Mouse (Mus musculus) G1E (cell line): ENCODE measurements around the gene Gna15.

Experiments used
- CTCF ChIP-seq: IDR thresholded peaks from 2 replicates; pipeline ENCODE4 v1.5.1; 2012; ENCODE audit warnings: low read depth, low read length, inconsistent platforms, mixed read lengths
- GATA1 ChIP-seq: IDR thresholded peaks from 2 replicates; pipeline ENCODE4 v1.6.1; 2012; ENCODE audit warnings: borderline replicate concordance, low read length, inconsistent platforms, mixed read lengths
- GATA2 ChIP-seq: IDR thresholded peaks from 2 replicates; pipeline ENCODE4 v1.6.1; 2012; ENCODE audit warnings: low read depth, low read length, inconsistent platforms, borderline replicate concordance

DNA sequence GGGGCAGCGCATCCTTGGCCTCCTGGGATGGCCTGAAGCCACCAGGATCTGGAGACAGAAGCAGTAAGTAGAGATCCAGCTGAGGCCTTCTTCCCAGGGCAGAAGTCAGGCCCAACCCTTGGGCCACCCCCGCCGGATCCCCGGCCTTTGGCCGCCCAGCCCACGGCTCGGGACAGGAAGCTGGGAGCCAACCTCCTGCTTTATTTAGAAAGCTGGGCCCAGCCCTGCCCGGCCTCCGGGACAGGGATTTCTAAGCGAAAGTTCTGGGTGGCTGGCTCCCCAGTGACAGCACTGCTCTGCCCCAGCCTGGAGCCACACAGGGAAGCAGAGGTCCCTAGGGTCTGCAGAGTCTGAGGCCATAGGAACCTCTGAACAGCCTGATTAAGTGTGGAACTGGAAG lies 17.8 kb upstream of the Gna15 start:
- no peak for TF ChIP-seq GATA2
- TF ChIP-seq CTCF: no peak
- TF ChIP-seq GATA1: no peak
